Mouse (Mus musculus) neutrophil, adult 65 days (primary cell): Measurements from ENCODE around the gene Timm13. TPM values are rescaled to one million over a fixed set of nuclear protein-coding genes. Genes with fewer than 3 reads are reported as not detected.

Experiments used
- total RNA-seq: library from RNA; stranded (reverse); gene quantifications from 2 replicates; pipeline ENCODE4 v1.2.4, GENCODE M21; 2023

Timm13 gene
- total RNA-seq, result 35.2 and 38.8 TPM in 2 replicates

GRCm38 (mm10) chr10:80900318-80901247 is at the start of gene Timm13:
Timm13 (minus strand) TSS chr10:80900969.

GRCm38 (mm10) chr10:80929299-80930226 is 28.8 kb upstream of the Timm13 start, which contains the start of gene Gadd45b:
Gadd45b (plus strand) TSS chr10:80930073.

GRCm38 (mm10) chr10:80917779-80918434 is 17.1 kb upstream of the Timm13 start, which contains the start of gene Lmnb2:
Lmnb2 (minus strand) TSS chr10:80918245.

GRCm38 (mm10) chr10:80871581-80871980 is 29.2 kb downstream of the Timm13 start, which contains the start of gene Tmprss9:
Tmprss9 (plus strand) TSS chr10:80871848.

GRCm38 (mm10) chr10:80854913-80855748 is 45.6 kb downstream of the Timm13 start, which contains the start of the genes Lsm7 and Sppl2b:
Lsm7 (minus strand) TSS chr10:80855209.
Sppl2b (plus strand) TSS chr10:80855275.

Other genes with a start within 250 kb of the Timm13 start
- 12.4 and 15.2 TPM in 2 replicates for gene Btbd2, start 243.9 kb downstream of the Timm13 start, total RNA-seq
- gene Mknk2, start 222.9 kb downstream of the Timm13 start, total RNA-seq, result 181 and 193 TPM in 2 replicates
- gene Mob3a, start 199.0 kb downstream of the Timm13 start, total RNA-seq, result 140 and 155 TPM in 2 replicates
- 8.4 and 14.1 TPM in 2 replicates for gene Izumo4, start 198.8 kb downstream of the Timm13 start, total RNA-seq
- 99.7 and 123 TPM in 2 replicates for gene Ap3d1, start 158.7 kb downstream of the Timm13 start, total RNA-seq
- gene Dot1l, start 145.8 kb downstream of the Timm13 start, total RNA-seq, result 21.3 and 32.2 TPM in 2 replicates
- 39.7 and 47.3 TPM in 2 replicates for gene Sf3a2, start 102.8 kb downstream of the Timm13 start, total RNA-seq
- gene Plekhj1, start 102.3 kb downstream of the Timm13 start, total RNA-seq, result 62.9 and 84.6 TPM in 2 replicates
- 0.77 and 1.2 TPM in 2 replicates for gene Amh, start 95.7 kb downstream of the Timm13 start, total RNA-seq
- not detected in 2 replicates for gene Jsrp1, start 87.5 kb downstream of the Timm13 start, total RNA-seq
- 506 and 673 TPM in 2 replicates for gene Oaz1, start 74.3 kb downstream of the Timm13 start, total RNA-seq
- not detected in 2 replicates for gene Lingo3, start 56.9 kb downstream of the Timm13 start, total RNA-seq
- gene Lsm7, start 45.8 kb downstream of the Timm13 start, total RNA-seq, result 10.1 and 19.3 TPM in 2 replicates
- gene Sppl2b, start 45.7 kb downstream of the Timm13 start, total RNA-seq, result 14.0 and 15.8 TPM in 2 replicates
- not detected in 2 replicates for gene Tmprss9, start 29.1 kb downstream of the Timm13 start, total RNA-seq
- gene Lmnb2, start 17.3 kb upstream of the Timm13 start, total RNA-seq, result 17.8 and 24.7 TPM in 2 replicates
- gene Gadd45b, start 29.1 kb upstream of the Timm13 start, total RNA-seq, result 50.6 and 86.7 TPM in 2 replicates
- gene Gng7, start 114.0 kb upstream of the Timm13 start, total RNA-seq, result 0.23 and 0.92 TPM in 2 replicates
- gene Diras1, start 124.7 kb upstream of the Timm13 start, total RNA-seq, result not detected in 2 replicates
- 11.5 and 13.1 TPM in 2 replicates for gene Slc39a3, start 136.5 kb upstream of the Timm13 start, total RNA-seq
- 47.2 and 56.7 TPM in 2 replicates for gene Sgta, start 159.2 kb upstream of the Timm13 start, total RNA-seq
- gene Thop1, start 169.1 kb upstream of the Timm13 start, total RNA-seq, result 4.0 TPM in 2 replicates
- 0.25 and 0.34 TPM in 2 replicates for gene Creb3l3, start 197.9 kb upstream of the Timm13 start, total RNA-seq
- 72.4 and 96.2 TPM in 2 replicates for gene Map2k2, start 204.9 kb upstream of the Timm13 start, total RNA-seq
- 58.8 and 72.8 TPM in 2 replicates for gene Zbtb7a, start 234.3 kb upstream of the Timm13 start, total RNA-seq